8 mouse cellular contexts compared by ENCODE assay signal in genomic region chr13:68581747-68582516, GRCm38 (mm10). TPM values are rescaled to one million over a fixed set of nuclear protein-coding genes. Genes with fewer than 3 reads are reported as not detected.
A peak's percentile ranks its signal among the peaks of the same experiment; 100 is the strongest.
DNase-seq lines count a peak whose midpoint lies in the region; ATAC-seq lines count a peak whose summit lies in the region.

Gene Mtrr (minus strand): TSS chr13:68582149.
Gene Fastkd3 (plus strand): TSS chr13:68582234.

- peak; percentile 91 for ATAC-seq in inflammation-experienced regulatory T-cells, adult 6 months
- ATAC-seq in megakaryocyte-erythroid progenitor cell, adult 5-6 weeks (replicated peaks; ENCODE audit: low FRiP score, low TSS enrichment, poor library complexity, severe bottlenecking): peak; percentile 96

- peak; percentile 99 for DNase-seq in adrenal gland, adult (ENCODE audit: inconsistent age in 2 of 2, low spot score in 1 of 2)
- DNase-seq in embryo, embryonic 10.5 days (ENCODE audit: low spot score): peak; percentile 96
- peak; percentile 98 for DNase-seq in gastrocnemius, postnatal 14 days
- DNase-seq in left cerebral cortex, postnatal 10 days (ENCODE audit: extremely low spot score in 1 of 2, low spot score in 2 of 2): peak; percentile 96 to 99
- peak; percentile 98 for DNase-seq in right cerebral cortex, postnatal 25 days
- DNase-seq in urinary bladder, postnatal 4 days (ENCODE audit: low spot score in 2 of 2): peak; percentile 96 to 98

- intact Hi-C loops in gastrocnemius, postnatal 14 days (cut with DNase I; ENCODE audit: low total_unique reads): no loop called here
- intact Hi-C loops in left cerebral cortex, postnatal 10 days (cut with DNase I): no loop called here

RNA-seq across cellular contexts. Expression of gene Mtrr, which starts in this region (rescaled TPM):
- 10 to 100 TPM; 19.4 to 20.8 TPM for total RNA-seq in gastrocnemius, postnatal 14 days (2021)
- polyA plus RNA-seq in inflammation-experienced regulatory T-cells, adult 6 months (2017; shearing (Covaris generic)): 10 to 100 TPM; 17.6 to 21.8 (median 21.7) TPM
- total RNA-seq in left cerebral cortex, postnatal 10 days (2021): 10 to 100 TPM in 1 of 2 experiments, 1 to 10 TPM in 1; 9.3 to 11.9 TPM
- total RNA-seq in megakaryocyte-erythroid progenitor cell, adult 5-6 weeks (2014; fragmentation: Nextera tagmentation): 30.7 and 31.3 TPM in 2 replicates
- 25.6 and 29.9 TPM in 2 replicates for total RNA-seq in megakaryocyte-erythroid progenitor cell, adult 5-6 weeks (2017)

RNA-seq across cellular contexts. Expression of gene Fastkd3, which starts in this region (rescaled TPM):
- total RNA-seq in gastrocnemius, postnatal 14 days (2021): 1 to 10 TPM; 6.4 to 7.0 TPM
- 10 to 100 TPM; 23.4 to 28.5 (median 25.7) TPM for polyA plus RNA-seq in inflammation-experienced regulatory T-cells, adult 6 months (2017; shearing (Covaris generic))
- 10 to 100 TPM; 12.4 to 13.2 TPM for total RNA-seq in left cerebral cortex, postnatal 10 days (2021)
- 20.6 and 33.8 TPM in 2 replicates for total RNA-seq in megakaryocyte-erythroid progenitor cell, adult 5-6 weeks (2014; fragmentation: Nextera tagmentation)
- 13.9 and 21.7 TPM in 2 replicates for total RNA-seq in megakaryocyte-erythroid progenitor cell, adult 5-6 weeks (2017)

Comparison
In these comparisons a context has a peak if more than half of its experiments do, and no peak if none do; other contexts are left out.
1. Peak in every context shown above with its lines: DNase-seq and ATAC-seq.